Mouse (Mus musculus) kidney, postnatal 4 days (tissue): ENCODE measurements around the gene Cd93.
A peak's percentile ranks its signal among the peaks of the same experiment; 100 is the strongest.

Experiments
- DNase-seq, 2 experiments: peaks; one replicate each; pipeline ENCODE4 v3.0.0; 2021; ENCODE audit warnings: mixed read lengths in 2 of 2

Cd93 gene

DNA sequence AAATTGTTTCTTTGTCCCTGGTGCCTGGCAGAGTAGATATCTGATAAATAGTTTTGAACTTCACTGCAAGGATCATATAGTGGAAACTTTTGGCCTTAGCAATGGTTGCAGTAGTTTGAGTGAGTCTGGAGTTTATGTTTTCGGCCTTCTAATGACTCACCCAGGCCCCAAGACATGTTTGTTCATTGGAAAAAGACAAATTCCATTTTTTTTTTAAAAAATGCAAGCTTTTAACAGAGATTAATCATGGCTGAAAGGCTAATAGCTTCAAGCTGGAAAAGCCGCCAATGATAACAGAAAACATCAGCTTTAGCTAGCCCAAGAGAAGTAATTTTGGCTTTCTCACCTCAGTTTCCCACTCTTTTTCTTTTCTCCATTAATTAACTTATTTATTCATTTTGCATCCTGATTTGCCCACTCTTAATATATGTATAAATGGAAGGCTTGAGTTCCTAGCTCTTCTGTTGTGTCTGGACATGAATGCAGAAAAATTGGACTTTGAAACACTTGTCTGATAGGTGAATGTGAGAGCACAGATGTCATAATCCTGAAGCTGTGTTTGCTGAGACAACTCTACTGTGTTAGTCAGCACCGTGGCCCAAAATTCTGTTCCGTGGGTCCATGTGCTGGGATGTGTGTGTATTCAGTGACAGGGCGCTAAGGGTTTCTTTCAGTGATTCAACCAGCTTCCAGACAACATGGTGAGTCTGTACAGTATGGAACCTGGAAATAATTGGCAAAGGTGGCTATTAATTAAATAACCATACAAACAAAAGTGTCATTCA, 44.3 kb downstream of the Cd93 start:
- no peak for DNase-seq

DNA sequence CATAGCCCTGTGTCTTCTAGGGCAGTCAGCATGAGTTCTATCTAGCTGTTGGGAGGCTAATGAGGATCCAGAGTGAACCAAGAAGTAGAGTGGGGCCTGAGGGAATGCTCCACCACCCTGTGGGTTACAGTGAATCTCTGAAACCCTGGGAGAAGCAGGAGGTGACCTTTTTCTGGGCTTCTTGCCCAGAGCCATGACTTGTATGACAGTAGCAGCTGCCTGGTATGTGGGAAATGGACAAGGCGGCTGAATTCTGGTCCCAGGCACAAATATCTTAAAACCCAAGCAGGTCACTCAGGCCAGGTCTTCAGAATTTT, 45.6 kb downstream of the Cd93 start:
- DNase-seq, result peak; percentile 41 to 55

DNA sequence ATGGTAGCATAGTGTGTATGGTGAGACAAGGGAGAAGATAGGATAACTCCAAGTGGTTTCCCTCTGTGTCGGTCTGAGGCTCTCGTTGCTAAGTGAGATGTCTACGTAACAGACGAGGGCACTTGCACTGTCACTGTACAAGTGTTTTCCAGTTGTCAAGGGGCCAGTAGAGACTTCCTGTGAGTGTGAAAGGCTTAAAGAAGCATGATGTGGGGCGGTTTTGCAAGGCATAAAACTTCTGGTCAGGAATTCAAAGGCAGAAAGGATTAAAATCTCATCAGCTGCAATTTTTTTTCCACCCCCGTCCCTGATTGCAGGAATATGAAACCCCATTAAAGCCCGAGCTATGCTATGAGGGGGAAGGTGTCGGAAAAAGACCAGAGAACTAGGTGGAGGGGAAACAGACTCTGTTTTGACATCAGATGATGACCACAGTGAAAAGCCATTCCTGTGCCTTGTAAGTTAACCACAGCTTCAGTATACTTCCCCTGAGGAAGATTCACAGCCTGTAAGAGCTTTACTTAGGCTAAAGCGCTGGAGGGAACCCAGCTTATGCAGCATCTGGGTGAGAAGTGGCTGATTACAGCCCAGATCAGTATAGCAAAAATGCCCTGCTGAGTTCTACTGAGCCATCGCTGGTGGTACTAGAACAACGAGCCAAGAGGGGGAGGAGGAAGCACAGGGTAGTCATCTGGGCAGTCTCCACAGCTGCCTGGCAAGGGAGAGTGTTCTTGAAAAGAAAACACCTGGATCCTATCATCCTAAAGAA, 46.2 kb downstream of the Cd93 start:
- no peak for DNase-seq

DNA sequence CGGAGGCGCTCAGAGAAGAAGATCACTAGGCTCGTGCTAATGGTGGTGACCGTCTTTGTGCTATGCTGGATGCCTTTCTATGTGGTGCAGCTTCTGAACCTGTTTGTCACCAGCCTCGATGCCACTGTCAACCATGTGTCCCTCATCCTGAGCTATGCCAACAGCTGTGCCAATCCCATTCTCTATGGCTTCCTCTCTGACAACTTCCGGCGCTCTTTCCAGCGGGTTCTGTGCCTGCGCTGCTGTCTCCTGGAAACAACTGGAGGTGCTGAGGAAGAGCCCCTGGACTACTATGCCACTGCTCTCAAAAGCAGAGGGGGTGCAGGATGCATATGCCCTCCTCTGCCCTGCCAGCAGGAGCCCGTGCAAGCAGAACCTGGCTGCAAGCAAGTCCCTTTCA, 47.2 kb downstream of the Cd93 start:
- DNase-seq, result no peak

DNA sequence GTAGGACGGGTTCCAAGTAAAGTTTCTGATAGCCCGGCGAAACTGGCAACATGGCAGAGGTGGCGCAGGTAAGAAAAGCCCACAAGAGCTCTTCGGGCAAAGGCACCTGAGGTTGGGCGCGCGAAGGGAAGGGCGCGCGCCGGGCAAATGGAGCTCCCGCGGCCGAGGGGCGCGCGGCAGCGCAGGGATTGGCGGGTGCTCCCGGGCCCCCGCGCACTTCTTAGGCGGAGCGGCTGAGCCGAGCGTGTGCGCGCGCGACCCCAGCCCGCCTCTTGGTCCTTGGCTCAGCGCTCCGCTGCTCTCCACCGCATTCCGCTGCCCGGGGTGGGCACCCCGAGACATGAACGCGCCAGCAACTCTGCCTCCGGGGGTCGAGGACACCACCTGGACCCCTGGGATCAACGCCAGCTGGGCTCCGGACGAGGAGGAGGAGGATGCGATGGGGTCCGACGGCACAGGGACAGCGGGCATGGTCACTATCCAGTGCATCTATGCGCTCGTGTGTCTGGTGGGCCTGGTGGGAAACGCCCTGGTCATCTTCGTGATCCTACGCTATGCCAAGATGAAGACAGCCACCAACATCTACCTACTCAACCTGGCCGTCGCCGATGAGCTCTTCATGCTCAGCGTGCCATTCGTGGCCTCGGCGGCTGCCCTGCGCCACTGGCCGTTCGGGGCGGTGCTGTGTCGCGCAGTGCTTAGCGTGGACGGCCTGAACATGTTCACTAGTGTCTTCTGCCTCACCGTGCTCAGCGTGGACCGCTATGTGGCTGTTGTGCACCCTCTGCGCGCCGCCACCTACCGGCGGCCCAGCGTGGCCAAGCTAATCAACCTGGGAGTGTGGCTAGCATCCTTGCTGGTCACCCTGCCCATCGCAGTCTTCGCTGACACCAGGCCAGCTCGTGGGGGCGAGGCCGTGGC, 48.0 kb downstream of the Cd93 start, which contains the start of gene Sstr4:
Sstr4 (plus strand) TSS at position 214 of the 921 bp plus-strand sequence.
- DNase-seq, result peak; percentile 64 to 72

DNA sequence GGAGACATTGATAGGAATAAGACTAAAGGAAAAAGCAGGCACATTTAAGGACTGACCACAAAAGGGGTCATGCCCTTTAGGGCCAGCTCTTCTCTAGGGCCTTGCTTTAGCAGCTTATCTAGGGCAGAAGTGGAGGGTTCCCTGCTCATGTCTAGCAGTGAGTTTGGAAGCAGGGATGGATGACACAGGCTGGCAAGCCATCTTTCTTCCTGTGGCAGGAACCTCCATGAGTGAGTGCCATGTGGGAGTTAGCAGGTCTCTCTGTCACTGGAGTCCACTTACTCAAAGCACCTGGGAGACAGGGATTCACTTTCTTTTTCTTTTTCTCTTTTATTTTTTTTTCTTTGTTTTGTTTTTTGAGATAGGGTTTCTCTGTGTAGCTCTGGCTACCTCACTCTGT, 49.5 kb downstream of the Cd93 start:
- no peak for DNase-seq

DNA sequence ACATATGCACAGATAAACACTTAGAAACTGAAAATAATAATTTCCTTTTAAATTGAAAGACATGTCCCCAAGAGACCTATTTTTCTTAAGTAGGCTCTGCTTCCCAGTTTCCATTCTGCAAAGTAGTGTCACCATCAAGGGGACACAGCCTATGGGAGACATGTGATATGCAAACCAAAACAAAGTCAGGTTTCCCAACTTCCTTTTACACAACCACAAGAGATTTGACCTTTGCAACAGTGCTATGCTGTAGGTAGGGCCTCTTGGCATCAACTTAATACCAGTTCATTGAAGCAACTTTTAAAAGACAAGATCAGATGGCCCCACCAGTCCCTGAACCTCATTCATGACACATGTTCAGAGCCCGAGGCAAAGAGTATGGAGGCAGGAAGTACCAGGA, 50.2 kb downstream of the Cd93 start:
- no peak for DNase-seq

DNA sequence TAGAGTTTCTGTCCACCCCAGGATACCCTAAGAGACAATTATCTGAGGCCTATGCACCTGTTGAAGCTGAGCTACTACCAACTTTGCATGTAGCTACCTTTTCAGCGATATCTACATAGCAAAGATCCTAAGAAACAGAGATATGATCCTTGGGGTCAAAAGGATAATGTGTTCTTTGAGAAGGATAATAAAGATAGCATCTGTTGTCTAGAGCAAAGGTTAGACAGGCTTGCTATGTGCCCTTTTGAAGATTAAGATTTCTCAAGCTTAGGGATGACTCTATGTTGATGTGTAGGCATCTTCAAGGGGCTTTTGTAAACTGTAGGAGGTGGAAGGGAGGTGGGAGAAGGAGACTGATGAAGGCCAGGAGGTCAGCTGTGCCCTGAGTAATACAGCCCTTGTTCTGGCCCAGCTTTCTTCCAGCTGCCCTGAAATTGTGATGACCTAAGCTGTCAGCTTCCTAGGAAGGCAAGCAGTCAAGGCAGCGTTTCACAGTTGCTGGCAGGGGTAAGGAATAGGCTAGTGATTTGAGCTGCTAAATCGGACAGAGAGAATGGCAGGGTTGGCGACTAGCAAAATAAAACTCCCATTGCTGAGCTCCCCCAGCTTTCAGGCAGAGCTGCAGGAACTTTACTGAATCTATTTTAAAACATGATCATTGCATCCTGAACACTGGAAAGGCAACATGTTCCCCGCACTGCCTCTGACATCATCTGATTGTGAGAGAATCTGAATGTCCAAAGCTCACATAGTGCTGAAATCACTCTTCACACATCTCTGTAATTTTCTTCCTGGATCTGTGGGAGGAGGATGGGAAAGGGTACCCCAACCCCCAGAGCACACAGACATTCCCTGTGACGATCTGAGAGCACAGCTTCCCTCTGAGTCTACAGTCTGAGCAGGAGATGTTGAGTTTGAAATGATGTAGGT, 55.4 kb downstream of the Cd93 start:
- DNase-seq, result no peak

DNA sequence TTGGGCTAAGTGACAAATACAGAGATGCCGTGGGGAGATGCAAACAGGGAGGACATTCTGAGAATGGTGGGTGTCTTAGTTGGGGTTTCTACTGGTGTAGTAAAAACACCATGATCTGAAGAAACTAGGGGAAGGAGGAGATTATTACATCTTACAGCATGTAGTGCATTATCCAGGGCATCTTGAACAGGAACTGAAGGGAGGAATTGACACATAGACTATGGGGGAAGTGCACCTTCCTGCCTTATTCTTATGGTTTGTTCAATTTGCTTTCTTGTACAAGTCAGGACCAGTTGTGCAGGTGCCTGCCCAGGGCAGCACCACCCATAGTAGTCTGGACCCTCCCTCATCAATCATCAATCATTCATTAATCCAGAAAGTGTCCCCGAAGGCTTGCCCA, 56.4 kb downstream of the Cd93 start:
- no peak for DNase-seq
